Mouse (Mus musculus) midbrain, embryonic 12.5 days (tissue): ENCODE measurements around the gene Slc7a5. TPM values are rescaled to one million over a fixed set of nuclear protein-coding genes. Genes with fewer than 3 reads are reported as not detected.

Source experiments
- ATAC-seq: fragments of 200-750 bp; cut with Nextera tagmentation; 2 replicates; pipeline ENCODE4 v1.8.0; 2017; ENCODE audit warnings: low read depth, moderate TSS enrichment, moderate library complexity; ENCODE audit not compliant: low FRiP score
- H3K27ac ChIP-seq: fragments of 300-500 bp; sonication (generic); replicated peaks from 2 replicates; pipeline ENCODE4 v1.5.1; 2016; ENCODE audit warnings: mild to moderate bottlenecking
- H3K27me3 ChIP-seq: fragments of 300-500 bp; sonication (generic); 2 replicates; pipeline ENCODE4 v1.6.1; 2016; ENCODE audit warnings: mild to moderate bottlenecking
- H3K36me3 ChIP-seq: fragments of 300-500 bp; sonication (generic); 2 replicates; pipeline ENCODE4 v1.6.1; 2016
- H3K4me1 ChIP-seq: fragments of 300-500 bp; sonication (generic); 2 replicates; pipeline ENCODE4 v1.6.1; 2016
- H3K4me2 ChIP-seq: fragments of 300-500 bp; sonication (generic); replicated peaks from 2 replicates; pipeline ENCODE4 v1.6.1; 2016; ENCODE audit warnings: mild to moderate bottlenecking, moderate library complexity
- H3K4me3 ChIP-seq: fragments of 300-500 bp; sonication (generic); 2 replicates; pipeline ENCODE4 v1.5.1; 2016; ENCODE audit warnings: mild to moderate bottlenecking
- H3K9ac ChIP-seq: fragments of 300-500 bp; sonication (generic); replicated peaks from 2 replicates; pipeline ENCODE4 v1.6.1; 2016; ENCODE audit warnings: mild to moderate bottlenecking, moderate library complexity
- H3K9me3 ChIP-seq: fragments of 300-500 bp; sonication (generic); 2 replicates; pipeline ENCODE4 v1.6.1; 2016; ENCODE audit warnings: mild to moderate bottlenecking
- WGBS: fragments of 180-500 bp; shearing (Covaris S2); methylation state at CpG from one replicate; pipeline ENCODE4 v1.1.7; 2016; 5-methylcytosine and 5-hydroxymethylcytosine counted together
- polyA plus RNA-seq: library from polyadenylated mRNA; unstranded; fragments of >200 nt; fragmentation: Nextera tagmentation; extraction: Ambion mirVana; gene quantifications from 2 replicates; pipeline ENCODE4 v1.2.1, GENCODE M21; 2016

The Slc7a5 gene
- polyA plus RNA-seq, 1 experiment from 2014 or later, result 37.6 TPM

- Histone ChIP-seq H3K4me1 (0 out of 2 replicates have a peak, but pooled peaks cover 2% of the 10 kb centered on the region), H3K27me3 (0 out of 2 replicates have a peak, but pooled peaks cover 1% of the 10 kb centered on the region), H3K27ac (no peak overlapping the region), H3K9ac (no peak overlapping the region), H3K4me2 (no peak overlapping the region), H3K9me3 (no peaks in the 10 kb centered on the region), H3K4me3 (no peak overlapping the region), H3K36me3 (0 out of 2 replicates have a peak, but pooled peaks cover 7% of the 10 kb centered on the region)
- 80% methylated on average over 3 of the region's 3 CpGs for WGBS
- no peak for ATAC-seq
Measured at GRCm38 (mm10) chr8:121843184-121843733, 64.2 kb downstream of the Slc7a5 start.

DNA sequence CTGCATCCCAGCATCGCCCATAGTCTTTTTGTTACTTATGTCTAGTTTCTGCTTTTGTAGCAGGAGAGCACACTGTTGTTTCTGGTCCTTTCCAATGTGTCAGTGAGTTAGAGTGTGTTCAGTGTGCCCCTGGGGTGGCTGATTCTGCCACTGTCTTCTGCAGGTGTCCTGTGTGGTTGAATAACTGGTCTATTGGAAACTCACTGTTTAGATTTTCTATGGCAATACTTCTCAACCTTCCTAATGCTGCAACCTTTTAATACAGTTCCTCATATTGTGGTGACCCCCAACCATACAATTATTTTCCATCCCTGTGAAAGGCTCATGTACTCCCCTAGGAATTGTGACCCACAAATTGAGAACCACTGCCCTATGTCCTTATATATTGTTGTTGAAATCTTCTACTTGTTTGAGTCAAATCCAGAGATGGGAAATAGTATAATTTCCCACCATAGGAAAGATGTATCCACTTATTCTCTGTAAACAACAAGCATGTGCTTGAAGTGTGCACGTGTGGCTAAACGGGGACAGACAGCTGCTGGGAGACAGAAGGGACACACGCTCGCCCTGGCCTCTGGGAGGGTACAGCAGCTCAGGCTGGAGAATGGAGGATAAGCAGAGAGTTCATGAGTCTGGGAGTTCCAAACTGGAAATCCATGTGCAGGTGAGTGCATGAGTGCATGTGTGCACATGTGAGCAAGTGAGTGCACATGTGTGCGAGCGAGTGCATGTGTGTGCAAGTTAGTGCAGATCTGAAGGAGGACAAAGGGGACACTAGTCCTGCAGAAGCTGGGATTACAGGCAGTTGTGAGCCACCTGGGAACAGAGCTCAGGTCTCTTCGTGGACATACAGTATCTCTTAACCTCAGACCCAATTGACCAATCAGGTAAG, 65.2 kb downstream of the Slc7a5 start:
- H3K4me2 ChIP-seq, result no peak overlapping the region
- H3K27me3 ChIP-seq, result no peaks in the 10 kb centered on the region
- H3K4me3 ChIP-seq, result no peak overlapping the region
- no peak for ATAC-seq
- no peak overlapping the region for H3K27ac ChIP-seq
- no peak overlapping the region for H3K9ac ChIP-seq
- no peaks in the 10 kb centered on the region for H3K9me3 ChIP-seq
- 90% methylated on average over 8 of the region's 8 CpGs for WGBS
- 0 out of 2 replicates have a peak, but pooled peaks cover 2% of the 10 kb centered on the region for H3K4me1 ChIP-seq
- H3K36me3 ChIP-seq, result 0 out of 2 replicates have a peak, but pooled peaks cover 7% of the 10 kb centered on the region

GRCm38 (mm10) chr8:121841242-121841641, 66.3 kb downstream of the Slc7a5 start:
- H3K4me3 ChIP-seq, result no peak overlapping the region
- 45% methylated on average over 8 of the region's 8 CpGs for WGBS
- no peak overlapping the region for H3K4me2 ChIP-seq
- ATAC-seq, result no peak
- H3K27ac ChIP-seq, result no peak overlapping the region
- H3K9ac ChIP-seq, result no peak overlapping the region
- H3K27me3 ChIP-seq, result no peaks in the 10 kb centered on the region
- 0 out of 2 replicates have a peak, but pooled peaks cover 2% of the 10 kb centered on the region for H3K4me1 ChIP-seq
- 0 out of 2 replicates have a peak, but pooled peaks cover 7% of the 10 kb centered on the region for H3K36me3 ChIP-seq
- no peaks in the 10 kb centered on the region for H3K9me3 ChIP-seq

GRCm38 (mm10) chr8:121832503-121832902, 75.0 kb downstream of the Slc7a5 start:
- no peaks in the 10 kb centered on the region for H3K27me3 ChIP-seq
- H3K4me1 ChIP-seq, result peaks cover 18% of the 10 kb centered on the region
- ATAC-seq, result no peak
- H3K27ac ChIP-seq, result no peak overlapping the region
- no peak overlapping the region for H3K4me2 ChIP-seq
- no peaks in the 10 kb centered on the region for H3K9me3 ChIP-seq
- H3K9ac ChIP-seq, result no peak overlapping the region
- no peaks in the 10 kb centered on the region for H3K36me3 ChIP-seq
- no peak overlapping the region for H3K4me3 ChIP-seq
- 18% methylated on average over 6 of the region's 6 CpGs for WGBS

- H3K36me3 ChIP-seq, result no peaks in the 10 kb centered on the region
- ATAC-seq, result no peak
- no peak overlapping the region for H3K4me3 ChIP-seq
- WGBS, result 76% methylated on average over 2 of the region's 2 CpGs
- H3K4me2 ChIP-seq, result no peak overlapping the region
- peaks cover 19% of the 10 kb centered on the region for H3K4me1 ChIP-seq
- H3K9ac ChIP-seq, result no peak overlapping the region
- no peak overlapping the region for H3K27ac ChIP-seq
- H3K9me3 ChIP-seq, result no peaks in the 10 kb centered on the region
- no peaks in the 10 kb centered on the region for H3K27me3 ChIP-seq
Measured at GRCm38 (mm10) chr8:121832061-121832460, 75.4 kb downstream of the Slc7a5 start.

Other genes with a start within 250 kb of the Slc7a5 start
- 35.8 and 39.1 TPM in 2 replicates for gene Jph3, start 178.1 kb downstream of the Slc7a5 start, polyA plus RNA-seq
- 49.3 and 50.4 TPM in 2 replicates for gene Klhdc4, start 78.1 kb downstream of the Slc7a5 start, polyA plus RNA-seq
- 0.23 TPM in 1 of 2 replicates, not detected in the other for gene Car5a, start 37.2 kb upstream of the Slc7a5 start, polyA plus RNA-seq
- 58.8 and 66.6 TPM in 2 replicates for gene Banp, start 42.1 kb upstream of the Slc7a5 start, polyA plus RNA-seq